Mouse (Mus musculus) embryonic fibroblast, embryonic 13.5 days (primary cell): ENCODE measurements around the gene Gm7247. TPM values are rescaled to one million over a fixed set of nuclear protein-coding genes. Genes with fewer than 3 reads are reported as not detected.

Experiments
- H3K27ac ChIP-seq: 2 replicates; pipeline ENCODE4 v1.5.1; 2012; ENCODE audit warnings: low read length, control low read depth, inconsistent platforms; ENCODE audit not compliant: insufficient read depth
- H3K4me1 ChIP-seq: 2 replicates; pipeline ENCODE4 v1.6.1; 2011; ENCODE audit warnings: low read length; ENCODE audit not compliant: control insufficient read depth, insufficient read depth
- H3K4me3 ChIP-seq: 2 replicates; pipeline ENCODE4 v1.5.1; 2011; ENCODE audit warnings: mild to moderate bottlenecking, control low read depth, low read length; ENCODE audit not compliant: insufficient read depth
- CTCF ChIP-seq: IDR thresholded peaks from 2 replicates; pipeline ENCODE4 v1.5.1; 2011; ENCODE audit warnings: mild to moderate bottlenecking, control low read depth, low read length, moderate library complexity, borderline replicate concordance; ENCODE audit not compliant: insufficient read depth
- POLR2A ChIP-seq: IDR thresholded peaks from 2 replicates; pipeline ENCODE4 v1.6.1; 2011; ENCODE audit warnings: low read depth, mild to moderate bottlenecking, control low read depth, low read length, moderate library complexity
- polyA plus RNA-seq: library from polyadenylated mRNA; stranded (reverse); fragments of >200 nt; gene quantifications from 2 replicates; pipeline ENCODE4 v1.2.4, GENCODE M21; 2011; ENCODE audit warnings: low read depth; ENCODE audit not compliant: missing spikeins, insufficient read length

The Gm7247 gene
- not detected in 2 replicates for polyA plus RNA-seq

GRCm38 (mm10) chr14:51361456-51361855 lies at the start of gene Gm7247:
TSS of gene Gm7247 (plus strand) at chr14:51361756.
- Histone ChIP-seq H3K4me3 (no peak within 1 kb of the TSS), H3K4me1 (no peaks in the 10 kb centered on the region), H3K27ac (no peak within 1 kb of the TSS)
- TF ChIP-seq POLR2A, result no peak
- no peak for TF ChIP-seq CTCF

GRCm38 (mm10) chr14:51324001-51324400 lies 37.6 kb upstream of the Gm7247 start:
- Histone ChIP-seq H3K4me3 (no peak overlapping the region), H3K4me1 (no peaks in the 10 kb centered on the region), H3K27ac (no peak overlapping the region)
- no peak for TF ChIP-seq POLR2A
- TF ChIP-seq CTCF, result no peak

- no peak overlapping the region for H3K4me3 ChIP-seq
- TF ChIP-seq POLR2A (no peak), CTCF (no peak)
- H3K4me1 ChIP-seq, result no peaks in the 10 kb centered on the region
- H3K27ac ChIP-seq, result no peak overlapping the region
Measured at GRCm38 (mm10) chr14:51346027-51346426, 15.5 kb upstream of the Gm7247 start.

- no peak overlapping the region for H3K4me3 ChIP-seq
- H3K27ac ChIP-seq, result no peak overlapping the region
- TF ChIP-seq POLR2A (no peak), CTCF (no peak)
Measured at GRCm38 (mm10) chr14:51358111-51358982, 3.2 kb upstream of the Gm7247 start.

GRCm38 (mm10) chr14:51382805-51383204 lies 21.2 kb downstream of the Gm7247 start:
- TF ChIP-seq CTCF (no peak), POLR2A (no peak)
- H3K27ac ChIP-seq, result no peak overlapping the region

More at GRCm38 (mm10) chr14:51358111-51358982, 3.2 kb upstream of the Gm7247 start:
- no peaks in the 10 kb centered on the region for H3K4me1 ChIP-seq

GRCm38 (mm10) chr14:51384351-51384750 lies 22.8 kb downstream of the Gm7247 start:
- no peak overlapping the region for H3K4me3 ChIP-seq
- TF ChIP-seq POLR2A (no peak), CTCF (no peak)
- no peaks in the 10 kb centered on the region for H3K4me1 ChIP-seq
- H3K27ac ChIP-seq, result no peak overlapping the region

More at GRCm38 (mm10) chr14:51382805-51383204, 21.2 kb downstream of the Gm7247 start:
- H3K4me3 ChIP-seq, result no peak overlapping the region
- H3K4me1 ChIP-seq, result no peaks in the 10 kb centered on the region

- H3K4me3 ChIP-seq, result no peak overlapping the region
- H3K27ac ChIP-seq, result no peak overlapping the region
- TF ChIP-seq CTCF (no peak), POLR2A (no peak)
- H3K4me1 ChIP-seq, result no peaks in the 10 kb centered on the region
Measured at GRCm38 (mm10) chr14:51385741-51386140, 24.2 kb downstream of the Gm7247 start.

GRCm38 (mm10) chr14:51387768-51388167 lies 26.2 kb downstream of the Gm7247 start:
- no peak overlapping the region for H3K27ac ChIP-seq
- TF ChIP-seq CTCF (no peak), POLR2A (no peak)
- no peak overlapping the region for H3K4me3 ChIP-seq
- no peaks in the 10 kb centered on the region for H3K4me1 ChIP-seq

GRCm38 (mm10) chr14:51388222-51388621 lies 26.7 kb downstream of the Gm7247 start:
- H3K4me3 ChIP-seq, result no peak overlapping the region
- no peaks in the 10 kb centered on the region for H3K4me1 ChIP-seq
- H3K27ac ChIP-seq, result no peak overlapping the region
- TF ChIP-seq POLR2A, result no peak
- no peak for TF ChIP-seq CTCF

GRCm38 (mm10) chr14:51410520-51410919 lies 49.0 kb downstream of the Gm7247 start, which contains the start of gene Vmn2r88:
TSS of gene Vmn2r88 (plus strand) at chr14:51410820.
- H3K4me1 ChIP-seq, result no peaks in the 10 kb centered on the region
- no peak within 1 kb of the TSS for H3K27ac ChIP-seq
- no peak for TF ChIP-seq POLR2A
- no peak for TF ChIP-seq CTCF
- no peak within 1 kb of the TSS for H3K4me3 ChIP-seq
